Mouse (Mus musculus) neural tube, embryonic 14.5 days (tissue): ENCODE measurements around the gene Faf2. TPM values are rescaled to one million over a fixed set of nuclear protein-coding genes. Genes with fewer than 3 reads are reported as not detected.

ENCODE experiments used
- ATAC-seq: fragments of 200-750 bp; cut with Nextera tagmentation; 2 replicates; pipeline ENCODE4 v1.8.0; 2017; ENCODE audit warnings: low read depth, mild to moderate bottlenecking, moderate TSS enrichment, moderate library complexity
- H3K27ac ChIP-seq: fragments of 300-500 bp; sonication (generic); 2 replicates; pipeline ENCODE4 v1.5.1; 2014; ENCODE audit warnings: low read depth, mild to moderate bottlenecking, control low read depth, low read length, moderate library complexity, mixed read lengths
- H3K27me3 ChIP-seq: fragments of 300-500 bp; sonication (generic); 2 replicates; pipeline ENCODE4 v1.6.1; 2014; ENCODE audit warnings: low read length; ENCODE audit not compliant: control insufficient read depth, insufficient read depth
- H3K36me3 ChIP-seq: fragments of 300-500 bp; sonication (generic); 2 replicates; pipeline ENCODE4 v1.6.1; 2014; ENCODE audit warnings: low read length, mixed read lengths; ENCODE audit not compliant: control insufficient read depth, insufficient read depth
- H3K4me1 ChIP-seq: fragments of 300-500 bp; sonication (generic); 2 replicates; pipeline ENCODE4 v1.6.1; 2014; ENCODE audit warnings: low read length; ENCODE audit not compliant: control insufficient read depth, insufficient read depth
- H3K4me2 ChIP-seq: fragments of 300-500 bp; sonication (generic); 2 replicates; pipeline ENCODE4 v1.6.1; 2014; ENCODE audit warnings: mild to moderate bottlenecking, low read depth, low read length, control low read depth
- H3K4me3 ChIP-seq: fragments of 300-500 bp; sonication (generic); 2 replicates; pipeline ENCODE4 v1.5.1; 2014; ENCODE audit warnings: low read depth, low read length, control low read depth, mixed read lengths
- H3K9ac ChIP-seq: fragments of 300-500 bp; sonication (generic); replicated peaks from 2 replicates; pipeline ENCODE4 v1.6.1; 2014; ENCODE audit warnings: low read depth, mild to moderate bottlenecking, control low read depth, low read length, mixed read lengths
- H3K9me3 ChIP-seq: fragments of 300-500 bp; sonication (generic); 2 replicates; pipeline ENCODE4 v1.6.1; 2016; ENCODE audit warnings: low read length; ENCODE audit not compliant: control insufficient read depth
- WGBS: fragments of 180-500 bp; shearing (Covaris S2); extraction: QIAGEN DNeasy Blood & Tissue Kit; methylation state at CpG from one replicate; pipeline ENCODE4 v1.1.7; 2014; 5-methylcytosine and 5-hydroxymethylcytosine counted together
- polyA plus RNA-seq: library from polyadenylated mRNA; unstranded; fragments of >200 nt; fragmentation: Nextera tagmentation; extraction: Ambion mirVana; gene quantifications from 2 replicates; pipeline ENCODE4 v1.2.1, GENCODE M21; 2014

Gene Faf2
- 89.1 and 97.9 TPM in 2 replicates for polyA plus RNA-seq

DNA sequence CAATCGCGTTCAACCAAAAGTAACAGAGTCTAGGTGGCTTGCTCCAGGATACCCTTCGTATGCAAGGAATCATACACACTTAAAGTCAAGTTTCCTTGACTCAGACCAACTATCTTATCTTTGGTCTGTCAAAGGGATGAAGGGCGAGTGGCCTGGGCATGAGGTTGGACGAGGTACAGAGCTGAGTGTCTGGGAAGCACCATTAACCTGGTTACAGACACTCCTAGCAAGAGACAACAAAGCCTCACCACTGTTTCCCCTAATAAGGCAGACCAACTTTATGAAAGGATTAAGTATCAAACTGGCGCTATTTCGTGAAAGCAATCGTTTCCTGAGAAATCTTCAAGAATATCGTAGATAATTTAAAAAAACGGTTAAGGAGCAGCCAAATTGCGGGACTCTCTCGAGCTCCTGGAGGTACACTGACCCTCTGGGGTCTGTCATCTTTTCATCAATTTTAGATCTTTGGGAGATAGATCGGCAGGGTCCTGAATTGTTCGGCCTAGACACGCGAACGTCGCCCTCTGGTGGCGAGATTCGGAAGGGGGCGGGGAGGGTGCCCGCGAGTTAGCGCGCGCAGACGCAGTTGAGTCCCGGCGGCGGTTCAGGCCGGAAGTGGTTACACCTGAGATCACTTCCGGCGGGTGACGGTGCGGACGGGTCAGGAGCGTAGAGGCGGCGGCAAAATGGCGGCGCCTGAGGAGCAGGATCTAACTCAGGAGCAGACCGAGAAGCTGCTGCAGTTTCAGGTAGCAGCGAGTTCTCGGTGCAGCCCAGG lies at the start of gene Faf2:
Faf2 (plus strand) TSS at position 630 of the 778 bp plus-strand sequence.
- H3K9ac ChIP-seq: peak within 1 kb of the TSS; percentile 92
- peak within 1 kb of the TSS; percentile 87 for H3K4me2 ChIP-seq
- ATAC-seq: peak; percentile 98
- no peaks in the 10 kb centered on the region for H3K27me3 ChIP-seq
- peaks cover 14% of the 10 kb centered on the region; the same call in 1 of the 2 replicates for H3K4me1 ChIP-seq
- H3K4me3 ChIP-seq: peak within 1 kb of the TSS; percentile 98
- H3K27ac ChIP-seq: peak within 1 kb of the TSS; percentile 92
- no peaks in the 10 kb centered on the region for H3K36me3 ChIP-seq
- H3K9me3 ChIP-seq: no peaks in the 10 kb centered on the region
- 12% methylated on average over 44 of the region's 44 CpGs for WGBS

GRCm38 (mm10) chr13:54572621-54573020 lies 49.0 kb upstream of the Faf2 start:
- Histone ChIP-seq H3K4me1 (peaks cover 16% of the 10 kb centered on the region), H3K27me3 (no peaks in the 10 kb centered on the region; the same call in 1 of the 2 replicates), H3K9ac (no peak overlapping the region), H3K4me3 (no peak overlapping the region), H3K36me3 (no peaks in the 10 kb centered on the region), H3K27ac (no peak overlapping the region), H3K4me2 (no peak overlapping the region), H3K9me3 (no peaks in the 10 kb centered on the region)
- ATAC-seq: no peak
- WGBS: 85% methylated on average over 4 of the region's 4 CpGs

- H3K27me3 ChIP-seq: no peaks in the 10 kb centered on the region; the same call in 1 of the 2 replicates
- no peaks in the 10 kb centered on the region for H3K36me3 ChIP-seq
- under 1% methylated on average over 55 of the region's 55 CpGs for WGBS
- H3K4me3 ChIP-seq: peak within 1 kb of the TSS; percentile 90
- H3K9ac ChIP-seq: peak within 1 kb of the TSS; percentile 83
- H3K4me2 ChIP-seq: peak within 1 kb of the TSS; percentile 94
- H3K9me3 ChIP-seq: no peaks in the 10 kb centered on the region
- H3K4me1 ChIP-seq: peaks cover 16% of the 10 kb centered on the region
- peak; percentile 94 for ATAC-seq
- H3K27ac ChIP-seq: peak within 1 kb of the TSS; percentile 56; the same call in 1 of the 2 replicates
Measured at GRCm38 (mm10) chr13:54574854-54575481, 46.6 kb upstream of the Faf2 start, which contains the start of gene Arl10. Gene Arl10, plus strand, starts transcription at chr13:54575015.

- WGBS: 2% methylated on average over 19 of the region's 19 CpGs
- Histone ChIP-seq H3K4me2 (peak overlapping the region; percentile 94), H3K27ac (peak overlapping the region; percentile 56; the same call in 1 of the 2 replicates), H3K27me3 (no peaks in the 10 kb centered on the region; the same call in 1 of the 2 replicates), H3K9me3 (no peaks in the 10 kb centered on the region), H3K4me1 (peaks cover 16% of the 10 kb centered on the region), H3K9ac (peak overlapping the region; percentile 83), H3K36me3 (no peaks in the 10 kb centered on the region), H3K4me3 (peak overlapping the region; percentile 90)
- peak; percentile 23 for ATAC-seq
Measured at GRCm38 (mm10) chr13:54575489-54575888, 46.1 kb upstream of the Faf2 start.

DNA sequence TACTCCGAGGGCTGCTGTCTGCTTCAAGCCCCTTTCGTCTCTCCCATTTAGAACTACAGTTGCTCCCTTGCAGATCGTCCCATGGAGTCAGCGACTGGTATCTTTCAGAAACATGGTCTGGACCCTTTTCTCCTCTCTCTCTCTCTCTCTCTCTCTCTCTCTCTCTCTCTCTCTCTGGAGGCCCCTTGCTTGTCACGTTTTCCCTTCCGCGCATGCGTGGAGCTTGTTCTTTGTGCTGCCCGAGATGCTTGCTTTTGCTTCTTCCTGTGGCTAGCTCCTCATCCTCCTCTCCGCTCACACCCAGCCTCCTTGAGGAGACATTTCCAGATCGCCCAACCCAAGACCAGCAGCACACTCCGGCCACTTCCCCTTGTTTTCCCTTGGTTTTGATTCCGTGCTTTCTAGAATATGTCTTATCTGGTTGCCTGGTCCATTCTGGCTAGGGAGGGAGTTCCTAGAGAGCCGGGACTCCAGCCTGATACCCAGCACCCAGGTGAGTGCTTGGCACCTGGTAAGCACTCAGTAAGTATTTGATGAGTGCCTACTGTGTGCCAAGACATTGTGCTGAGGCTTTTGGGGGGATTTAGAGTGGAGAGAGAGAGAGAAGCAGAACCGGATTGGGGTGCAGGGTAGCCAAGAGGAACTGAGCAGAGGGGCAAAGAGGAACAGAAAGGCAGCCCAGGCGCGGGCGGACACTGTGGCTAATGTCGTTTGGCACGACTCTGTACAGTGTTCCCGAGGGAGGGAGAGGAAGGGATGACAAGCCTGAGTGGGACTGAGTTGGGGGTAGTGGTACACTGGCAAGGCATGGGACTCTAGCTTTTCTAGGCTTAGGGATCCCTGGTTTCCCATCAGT lies 43.7 kb upstream of the Faf2 start:
- no peak overlapping the region for H3K27ac ChIP-seq
- no peak overlapping the region for H3K4me3 ChIP-seq
- peaks cover 16% of the 10 kb centered on the region for H3K4me1 ChIP-seq
- 77% methylated on average over 21 of the region's 21 CpGs for WGBS
- no peaks in the 10 kb centered on the region; the same call in 1 of the 2 replicates for H3K27me3 ChIP-seq
- H3K9me3 ChIP-seq: no peaks in the 10 kb centered on the region
- no peak overlapping the region for H3K9ac ChIP-seq
- H3K36me3 ChIP-seq: peaks cover 14% of the 10 kb centered on the region
- no peak overlapping the region for H3K4me2 ChIP-seq
- no peak for ATAC-seq

DNA sequence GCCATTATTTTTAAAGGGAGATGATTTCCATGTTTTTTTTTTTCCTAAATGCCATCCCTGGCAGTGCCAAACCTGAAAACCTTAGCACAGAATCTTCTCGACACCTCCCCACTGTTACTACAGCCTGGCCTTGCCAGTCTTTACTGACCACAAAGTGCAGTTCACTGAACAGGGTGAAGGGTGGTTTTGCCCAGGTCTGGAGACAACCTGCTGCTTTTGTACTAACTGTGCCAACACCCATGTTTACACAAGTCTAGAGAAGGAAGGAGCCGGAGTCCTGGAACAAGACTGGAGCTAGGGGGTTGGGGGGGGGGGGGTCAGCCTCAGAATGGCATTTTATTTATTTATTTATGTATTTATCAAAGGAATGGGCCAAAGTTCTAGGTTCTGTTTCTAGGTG lies 40.2 kb upstream of the Faf2 start:
- Histone ChIP-seq H3K9me3 (no peaks in the 10 kb centered on the region), H3K4me2 (no peak overlapping the region), H3K36me3 (peaks cover 21% of the 10 kb centered on the region), H3K27me3 (no peaks in the 10 kb centered on the region), H3K9ac (no peak overlapping the region), H3K4me3 (no peak overlapping the region), H3K27ac (no peak overlapping the region), H3K4me1 (peaks cover 5% of the 10 kb centered on the region; the same call in 1 of the 2 replicates)
- ATAC-seq: no peak
- 81% methylated on average over 2 of the region's 2 CpGs for WGBS

- no peak for ATAC-seq
- 61% methylated on average over 10 of the region's 10 CpGs for WGBS
- H3K9ac ChIP-seq: no peak overlapping the region
- H3K4me3 ChIP-seq: no peak overlapping the region
- H3K9me3 ChIP-seq: no peaks in the 10 kb centered on the region
- H3K27ac ChIP-seq: no peak overlapping the region
- H3K27me3 ChIP-seq: no peaks in the 10 kb centered on the region
- peaks cover 21% of the 10 kb centered on the region for H3K36me3 ChIP-seq
- no peaks in the 10 kb centered on the region for H3K4me1 ChIP-seq
- no peak overlapping the region for H3K4me2 ChIP-seq
Measured at GRCm38 (mm10) chr13:54582126-54582525, 39.5 kb upstream of the Faf2 start.

GRCm38 (mm10) chr13:54582860-54583259 lies 38.7 kb upstream of the Faf2 start:
- no peak overlapping the region for H3K27ac ChIP-seq
- WGBS: 92% methylated on average over 5 of the region's 5 CpGs
- no peaks in the 10 kb centered on the region for H3K9me3 ChIP-seq
- no peaks in the 10 kb centered on the region for H3K27me3 ChIP-seq
- H3K4me3 ChIP-seq: no peak overlapping the region
- no peak overlapping the region for H3K9ac ChIP-seq
- no peak overlapping the region for H3K4me2 ChIP-seq
- H3K36me3 ChIP-seq: peaks cover 21% of the 10 kb centered on the region
- no peak for ATAC-seq
- no peaks in the 10 kb centered on the region for H3K4me1 ChIP-seq
